Mouse (Mus musculus) ES-Bruce4 (cell line): ENCODE results near the gene Hcst.

Experiments used
- CTCF ChIP-seq: IDR thresholded peaks from one replicate; pipeline ENCODE4 v1.8.1; 2011; ENCODE audit warnings: low read depth, low read length
- POLR2A ChIP-seq: IDR thresholded peaks from one replicate; pipeline ENCODE4 v1.8.1; 2011; ENCODE audit warnings: low read length; ENCODE audit not compliant: insufficient read depth

- TF ChIP-seq CTCF (peak; percentile 92), POLR2A (no peak)
Observed at GRCm38 (mm10) chr7:30440697-30441096, 21.0 kb upstream of the Hcst start.
